Mouse (Mus musculus) ES-Bruce4 (cell line): ENCODE measurements around the gene Vmn2r101. TPM values are rescaled to one million over a fixed set of nuclear protein-coding genes. Genes with fewer than 3 reads are reported as not detected.

ENCODE experiments used
- H3K27ac ChIP-seq: 2 replicates; pipeline ENCODE4 v1.5.1; 2012; ENCODE audit warnings: low read length, inconsistent platforms; ENCODE audit not compliant: insufficient read depth
- H3K27me3 ChIP-seq: 2 replicates; pipeline ENCODE4 v1.6.1; 2012; ENCODE audit warnings: mild to moderate bottlenecking, low read length, inconsistent platforms; ENCODE audit not compliant: control insufficient read depth, poor library complexity, insufficient read depth, severe bottlenecking
- H3K36me3 ChIP-seq: 2 replicates; pipeline ENCODE4 v1.6.1; 2012; ENCODE audit warnings: inconsistent platforms, mild to moderate bottlenecking, low read length, moderate library complexity; ENCODE audit not compliant: control insufficient read depth, poor library complexity, insufficient read depth, severe bottlenecking
- H3K4me1 ChIP-seq: one replicate; pipeline ENCODE4 v1.8.1; 2011; ENCODE audit warnings: low read length; ENCODE audit not compliant: control insufficient read depth, insufficient read depth
- H3K4me3 ChIP-seq: 2 replicates; pipeline ENCODE4 v1.5.1; 2011; ENCODE audit warnings: low read depth, mild to moderate bottlenecking, low read length
- H3K9ac ChIP-seq: 2 replicates; pipeline ENCODE4 v1.6.1; 2012; ENCODE audit warnings: low read depth, mild to moderate bottlenecking, inconsistent platforms; ENCODE audit not compliant: poor library complexity, severe bottlenecking
- H3K9me3 ChIP-seq: replicated peaks from 2 replicates; pipeline ENCODE4 v1.6.1; 2012; ENCODE audit warnings: mild to moderate bottlenecking, low read length, inconsistent platforms; ENCODE audit not compliant: control insufficient read depth, poor library complexity, insufficient read depth, severe bottlenecking
- CTCF ChIP-seq: IDR thresholded peaks from one replicate; pipeline ENCODE4 v1.8.1; 2011; ENCODE audit warnings: low read depth, low read length
- EP300 ChIP-seq: IDR thresholded peaks from 2 replicates; pipeline ENCODE4 v1.6.1; 2011; ENCODE audit warnings: low read depth, low read length; ENCODE audit not compliant: insufficient read depth
- POLR2A ChIP-seq: IDR thresholded peaks from one replicate; pipeline ENCODE4 v1.8.1; 2011; ENCODE audit warnings: low read length; ENCODE audit not compliant: insufficient read depth
- polyA plus RNA-seq: library from polyadenylated mRNA; stranded (reverse); fragments of >200 nt; gene quantifications from 2 replicates; pipeline ENCODE4 v1.2.4, GENCODE M21; 2011; ENCODE audit warnings: low read depth; ENCODE audit not compliant: missing spikeins, insufficient read depth, insufficient read length

Gene Vmn2r101
- polyA plus RNA-seq: not detected in 2 replicates

DNA sequence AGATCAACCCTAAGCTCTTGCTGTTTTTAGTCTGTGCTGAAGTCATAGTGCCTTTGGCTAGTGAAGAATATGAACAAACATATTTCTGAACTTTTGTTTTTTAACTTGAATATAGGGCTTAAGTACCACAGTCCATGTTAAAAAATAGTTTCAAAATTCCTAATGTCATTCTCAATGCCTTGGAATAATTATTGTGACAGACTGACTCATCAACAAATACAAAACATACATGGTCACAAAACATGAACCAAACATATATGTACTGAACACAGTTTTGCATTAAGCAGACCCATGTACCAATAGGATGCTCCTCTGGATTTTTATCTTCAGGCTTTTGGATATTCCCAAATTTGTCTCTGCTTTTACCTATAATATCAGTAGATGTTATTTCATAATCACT, at the start of gene Vmn2r101:
Vmn2r101 (plus strand) TSS at position 301 of the 400 bp plus-strand sequence.
- H3K27ac ChIP-seq: no peak within 1 kb of the TSS
- H3K9me3 ChIP-seq: 0 out of 2 replicates have a peak, but pooled peaks cover 3% of the 10 kb centered on the region

DNA sequence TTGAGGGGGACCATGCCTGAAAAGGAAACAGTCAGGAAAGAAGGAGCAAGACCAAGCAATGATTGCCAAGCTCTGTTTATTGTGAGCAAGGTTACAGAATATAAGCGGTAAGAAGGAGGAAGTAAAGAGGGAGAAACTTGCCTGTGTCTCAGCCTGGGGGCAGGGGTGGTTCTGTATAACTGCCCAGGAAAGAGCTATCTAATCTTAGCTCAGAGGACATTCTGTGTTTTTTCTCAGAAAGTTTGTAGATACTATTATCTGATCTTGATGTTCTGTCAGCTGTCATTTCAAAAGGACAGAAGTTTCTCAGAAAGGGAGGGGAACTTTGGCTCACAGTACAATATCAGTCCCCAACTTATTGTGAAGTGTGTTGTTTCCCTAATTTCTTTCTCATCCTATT, 52.3 kb downstream of the Vmn2r101 start:
- TF ChIP-seq CTCF: no peak
- no peak for TF ChIP-seq POLR2A
- TF ChIP-seq EP300: no peak
- Histone ChIP-seq H3K4me1 (no peaks in the 10 kb centered on the region), H3K4me3 (no peak overlapping the region), H3K9ac (no peak overlapping the region), H3K9me3 (0 out of 2 replicates have a peak, but pooled peaks cover 2% of the 10 kb centered on the region), H3K27me3 (no peaks in the 10 kb centered on the region), H3K27ac (no peak overlapping the region), H3K36me3 (no peaks in the 10 kb centered on the region)

More for the DNA sequence above, at the start of gene Vmn2r101:
- no peaks in the 10 kb centered on the region for H3K36me3 ChIP-seq
- no peak within 1 kb of the TSS for H3K4me3 ChIP-seq
- no peak within 1 kb of the TSS for H3K9ac ChIP-seq
- no peak for TF ChIP-seq POLR2A
- no peak for TF ChIP-seq EP300
- TF ChIP-seq CTCF: no peak
- H3K4me1 ChIP-seq: no peaks in the 10 kb centered on the region
- H3K27me3 ChIP-seq: no peaks in the 10 kb centered on the region

DNA sequence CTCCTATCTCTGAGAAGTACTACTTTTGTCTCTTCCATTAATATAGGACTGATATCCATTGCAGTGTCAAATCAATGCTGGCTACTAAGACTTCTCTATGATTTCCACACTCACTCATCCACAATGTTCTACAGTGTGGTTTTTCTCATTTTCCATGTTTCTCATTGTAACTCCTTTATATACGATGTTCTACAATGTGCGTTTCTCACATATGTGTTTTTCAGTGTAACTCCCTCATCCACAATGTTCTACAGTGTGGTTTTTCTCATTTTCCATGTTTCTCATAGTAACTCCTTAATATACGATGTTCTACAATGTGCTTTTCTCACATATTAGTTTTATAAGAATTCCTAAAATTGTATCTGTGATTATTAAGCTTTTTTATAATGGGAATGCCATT, 81.4 kb downstream of the Vmn2r101 start:
- no peaks in the 10 kb centered on the region for H3K36me3 ChIP-seq
- H3K27ac ChIP-seq: no peak overlapping the region
- H3K4me3 ChIP-seq: no peak overlapping the region
- H3K27me3 ChIP-seq: no peaks in the 10 kb centered on the region
- H3K9me3 ChIP-seq: no peaks in the 10 kb centered on the region
- H3K9ac ChIP-seq: no peak overlapping the region
- no peak for TF ChIP-seq CTCF
- no peaks in the 10 kb centered on the region for H3K4me1 ChIP-seq

DNA sequence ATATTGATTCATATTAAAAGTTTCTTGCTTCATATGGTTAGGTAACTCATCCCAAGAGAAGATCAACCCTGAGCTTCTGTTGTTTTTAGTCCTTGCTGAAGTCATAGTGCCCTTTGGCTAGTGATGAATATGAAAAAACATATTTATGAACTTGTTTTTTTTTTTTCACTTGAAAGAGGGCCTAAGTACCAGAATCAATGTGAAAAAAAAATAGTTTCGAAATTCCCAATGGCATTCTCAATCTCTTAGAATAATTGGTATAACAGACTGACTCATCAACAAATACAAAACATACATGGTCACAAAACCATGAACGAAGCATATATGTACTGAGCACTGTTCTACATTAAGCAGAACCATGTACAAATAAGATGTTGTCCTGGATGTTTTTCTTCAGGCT, 83.0 kb downstream of the Vmn2r101 start, which contains the start of gene Vmn2r102:
Vmn2r102 (plus strand) TSS at position 301 of the 400 bp plus-strand sequence.
- no peak within 1 kb of the TSS for H3K4me3 ChIP-seq
- no peaks in the 10 kb centered on the region for H3K9me3 ChIP-seq
- no peak within 1 kb of the TSS for H3K27ac ChIP-seq
- H3K27me3 ChIP-seq: no peaks in the 10 kb centered on the region
- H3K4me1 ChIP-seq: no peaks in the 10 kb centered on the region
- TF ChIP-seq EP300 (no peak), POLR2A (no peak), CTCF (no peak)
- no peaks in the 10 kb centered on the region for H3K36me3 ChIP-seq
- no peak within 1 kb of the TSS for H3K9ac ChIP-seq

Other genes starting within 250 kb of the Vmn2r101 start
- gene Vmn2r99, start 215.3 kb upstream of the Vmn2r101 start, polyA plus RNA-seq: not detected in 2 replicates
- gene Vmn2r100, start 72.5 kb upstream of the Vmn2r101 start, polyA plus RNA-seq: 0.15 and 0.25 TPM in 2 replicates
- gene Vmn2r102, start 83.1 kb downstream of the Vmn2r101 start, polyA plus RNA-seq: 0.03 TPM in 1 of 2 replicates, not detected in the other
- not detected in 2 replicates for gene Vmn2r103, start 196.1 kb downstream of the Vmn2r101 start, polyA plus RNA-seq